Comparison of ENCODE assay signal across 31 mouse cellular contexts in the genomic region with DNA sequence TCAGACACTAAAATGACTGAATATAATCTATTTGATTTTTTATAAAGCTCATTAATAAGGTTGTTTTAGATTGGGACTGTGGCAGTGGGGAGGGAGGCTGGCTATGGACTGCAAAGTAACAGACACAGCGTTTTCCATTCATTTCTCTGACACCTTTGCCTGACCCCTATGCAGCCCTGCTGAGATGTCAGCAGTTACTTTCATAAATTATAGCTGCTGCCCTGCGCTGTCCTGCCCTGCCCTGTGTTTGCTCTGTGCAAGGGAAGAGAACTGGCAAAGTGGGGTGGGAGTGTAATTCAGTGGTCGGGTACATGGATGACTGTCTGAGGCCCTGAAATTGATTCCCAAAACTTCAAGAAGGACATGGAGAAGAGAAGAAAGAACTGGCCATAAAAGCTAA. TPM values are rescaled to one million over a fixed set of nuclear protein-coding genes. Genes with fewer than 3 reads are reported as not detected.
DNase-seq lines count a peak whose midpoint lies in the region; ATAC-seq and TF ChIP-seq lines count a peak whose summit lies in the region.
"Had no signal": no experiment of that assay in that cellular context is flagged by ENCODE, and none has a peak within 500 bp of the region (broad histone marks: within the 10 kb centered on the region; RNA-seq: fewer than 3 reads in every experiment).

No protein-coding gene starts in this region.

- no peak for ATAC-seq in kidney, embryonic 15.5 days (replicated peaks; ENCODE audit: low FRiP score)
- no peak for ATAC-seq in lung, embryonic 14.5 days (ENCODE audit: insufficient read depth)
- no peak for ATAC-seq in activated CD4-positive, CD25-positive, alpha-beta regulatory T cell, adult 4 months
- ATAC-seq: forebrain, postnatal 0 days; hindbrain, embryonic 16.5 days; midbrain, embryonic 13.5 days had no signal

- H3K36me3 ChIP-seq in kidney, adult 2 months (ENCODE audit: control insufficient read depth, insufficient read depth, low read length) = no peaks in the 10 kb centered on the region
- no peaks in the 10 kb centered on the region for H3K36me3 ChIP-seq in kidney, embryonic 15.5 days
- no peaks in the 10 kb centered on the region for H3K36me3 ChIP-seq in lung, embryonic 14.5 days (ENCODE audit: insufficient read depth)
- H3K36me3 ChIP-seq: embryonic facial prominence, embryonic 13.5 days; forebrain, embryonic 10.5 days; heart, embryonic 15.5 days; limb, embryonic 10.5 days; limb, embryonic 15.5 days; midbrain, embryonic 13.5 days had no signal

- DNase-seq in kidney, adult 2 months = peak; percentile 45
- DNase-seq in lung, embryonic 14.5 days = no peak
- no peak for DNase-seq in lung, adult 2 months
- peak; percentile 64 for DNase-seq in embryo, embryonic 10.5 days (ENCODE audit: low spot score)
- DNase-seq in embryo, embryonic 9.5 days (ENCODE audit: extremely low spot score) = peak; percentile 11
- DNase-seq: adrenal gland, adult 2 months; adrenal gland, postnatal 36 days; B cell, adult 2 months; cerebellum, adult 18-20 months; cerebellum, postnatal 10 days; forebrain, postnatal 0 days; layer of hippocampus, postnatal 36 days; lung, postnatal 36 days; right cerebral cortex, adult 18-20 months; right cerebral cortex, postnatal 4 days; thymus, postnatal 4 days had no signal

- WGBS in kidney, adult 2 months = 48% methylated on average over 3 of the region's 3 CpGs
- 28% methylated on average over 3 of the region's 3 CpGs for WGBS in kidney, embryonic 15.5 days
- 20% methylated on average over 3 of the region's 3 CpGs for WGBS in lung, embryonic 14.5 days
- 70% methylated on average over 3 of the region's 3 CpGs for whole genome bisulfite sequencing in lung, adult 2 months

- no peak overlapping the region for H3K4me2 ChIP-seq in kidney, embryonic 15.5 days
- 0 out of 2 replicates have a peak overlapping the region, but pooled peaks have one; percentile 12 for H3K4me2 ChIP-seq in lung, embryonic 14.5 days
- H3K4me2 ChIP-seq: embryonic facial prominence, embryonic 13.5 days; heart, embryonic 15.5 days; limb, embryonic 15.5 days; midbrain, embryonic 13.5 days had no signal

- H3K27ac ChIP-seq in kidney, adult 2 months (ENCODE audit: insufficient read depth, low read depth, low read length) = no peak overlapping the region
- no peak overlapping the region for H3K27ac ChIP-seq in kidney, embryonic 15.5 days
- no peak overlapping the region for H3K27ac ChIP-seq in lung, embryonic 14.5 days (ENCODE audit: low read depth)
- H3K27ac ChIP-seq: embryonic facial prominence, embryonic 13.5 days; forebrain, embryonic 10.5 days; heart, embryonic 15.5 days; kidney, postnatal 0 days; limb, embryonic 10.5 days; limb, embryonic 15.5 days; liver, embryonic 14.5 days; midbrain, embryonic 13.5 days had no signal

- peaks cover 8% of the 10 kb centered on the region; the same call in 1 of the 2 replicates for H3K4me1 ChIP-seq in kidney, adult 2 months (ENCODE audit: control insufficient read depth, insufficient read depth, low read length)
- peaks cover 20% of the 10 kb centered on the region for H3K4me1 ChIP-seq in kidney, embryonic 15.5 days
- no peaks in the 10 kb centered on the region for H3K4me1 ChIP-seq in lung, embryonic 14.5 days (ENCODE audit: insufficient read depth)
- H3K4me1 ChIP-seq in lung, adult 2 months (ENCODE audit: control insufficient read depth, insufficient read depth, low read length) = no peaks in the 10 kb centered on the region

- no peak overlapping the region for H3K9ac ChIP-seq in kidney, embryonic 15.5 days
- H3K9ac ChIP-seq in lung, embryonic 14.5 days = no peak overlapping the region
- H3K9ac ChIP-seq: embryonic facial prominence, embryonic 13.5 days; forebrain, postnatal 0 days; heart, embryonic 15.5 days; limb, embryonic 15.5 days; liver, embryonic 14.5 days; midbrain, embryonic 13.5 days had no signal

- no peak for TF ChIP-seq CTCF in kidney, adult 2 months (conservative IDR thresholded peaks at IDR 0.05; ENCODE audit: insufficient read depth, insufficient read length, low read depth, low read length)
- no peak for TF ChIP-seq CTCF in lung, embryonic 14.5 days (IDR thresholded peaks at IDR 0.05; ENCODE audit: low read depth)
- TF ChIP-seq CTCF in lung, adult 2 months (IDR thresholded peaks at IDR 0.05; ENCODE audit: insufficient read depth, low read length) = no peak

- H3K4me3 ChIP-seq in kidney, adult 2 months (ENCODE audit: insufficient read depth, low read depth, low read length) = no peak overlapping the region
- no peak overlapping the region for H3K4me3 ChIP-seq in kidney, embryonic 15.5 days (replicated peaks)
- H3K4me3 ChIP-seq in lung, embryonic 14.5 days (ENCODE audit: low read depth, low read length) = no peak overlapping the region
- no peak overlapping the region for H3K4me3 ChIP-seq in lung, adult 2 months (replicated peaks; ENCODE audit: extremely low read depth, low read depth, low read length)
- H3K4me3 ChIP-seq: embryonic facial prominence, embryonic 13.5 days; forebrain, embryonic 10.5 days; heart, embryonic 15.5 days; limb, embryonic 10.5 days; limb, embryonic 15.5 days; midbrain, embryonic 13.5 days had no signal

- H3K27me3 ChIP-seq in kidney, adult 2 months (replicated peaks; ENCODE audit: control insufficient read depth, insufficient read depth, low read length) = no peaks in the 10 kb centered on the region
- H3K27me3 ChIP-seq in kidney, embryonic 15.5 days = 0 out of 2 replicates have a peak, but pooled peaks cover 6% of the 10 kb centered on the region
- H3K27me3 ChIP-seq in lung, embryonic 14.5 days (ENCODE audit: insufficient read depth, low read length) = no peaks in the 10 kb centered on the region
- H3K27me3 ChIP-seq: embryonic facial prominence, embryonic 13.5 days; limb, embryonic 15.5 days; midbrain, embryonic 13.5 days had no signal

- no peak for TF ChIP-seq POLR2A in kidney, adult 2 months (IDR thresholded peaks at IDR 0.05; ENCODE audit: low read depth, low read length)
- no peak for TF ChIP-seq POLR2A in lung, adult 2 months (IDR thresholded peaks at IDR 0.05; ENCODE audit: borderline replicate concordance, extremely low read depth, low read depth, low read length)

- H3K9me3 ChIP-seq in kidney, embryonic 15.5 days (replicated peaks) = no peaks in the 10 kb centered on the region
- H3K9me3 ChIP-seq in lung, embryonic 14.5 days (ENCODE audit: low read depth, low read length) = no peaks in the 10 kb centered on the region
- H3K9me3 ChIP-seq: embryonic facial prominence, embryonic 13.5 days; forebrain, embryonic 10.5 days; heart, embryonic 15.5 days; limb, embryonic 10.5 days; limb, embryonic 15.5 days; midbrain, embryonic 13.5 days had no signal

RNA-seq across cellular contexts. Expression of a gene that starts 2.2 kb away (rescaled TPM):
- not detected in 2 replicates for polyA plus RNA-seq in kidney, adult 2 months (2012; rRNA removed)
- 0.28 TPM in 1 of 2 replicates, not detected in the other for polyA plus RNA-seq in kidney, embryonic 15.5 days (2015; fragmentation: Nextera tagmentation; extraction: Ambion mirVana)
- polyA plus RNA-seq in lung, embryonic 14.5 days (2014; fragmentation: Nextera tagmentation; extraction: Ambion mirVana) = 0.32 and 0.39 TPM in 2 replicates
- not detected in 2 replicates for polyA plus RNA-seq in lung, adult 2 months (2012; rRNA removed)
- polyA plus RNA-seq in activated CD4-positive, CD25-positive, alpha-beta regulatory T cell, adult 4 months (2017; shearing (Covaris generic)) = not detected
- polyA plus RNA-seq: adrenal gland, adult 2 months; brain, embryonic 14.5 days; forebrain, postnatal 0 days; heart, embryonic 15.5 days; hindbrain, embryonic 16.5 days; kidney, postnatal 0 days; liver, embryonic 14.5 days; lung, embryonic 16.5 days; midbrain, embryonic 13.5 days; spleen, adult 2 months; testis, adult 2 months had no signal

RNA-seq across cellular contexts. Expression of a gene that starts 3.2 kb away (rescaled TPM):
- 11.8 and 13.4 TPM in 2 replicates for polyA plus RNA-seq in kidney, adult 2 months (2012; rRNA removed)
- polyA plus RNA-seq in kidney, embryonic 15.5 days (2015; fragmentation: Nextera tagmentation; extraction: Ambion mirVana) = 14.7 and 15.4 TPM in 2 replicates
- 14.0 and 14.9 TPM in 2 replicates for polyA plus RNA-seq in lung, embryonic 14.5 days (2014; fragmentation: Nextera tagmentation; extraction: Ambion mirVana)
- 8.4 and 10.4 TPM in 2 replicates for polyA plus RNA-seq in lung, adult 2 months (2012; rRNA removed)
- 1 to 10 TPM; 2.9 to 5.0 TPM for polyA plus RNA-seq in activated CD4-positive, CD25-positive, alpha-beta regulatory T cell, adult 4 months (2017; shearing (Covaris generic))

Comparison
In these comparisons a context has a peak if more than half of its experiments do, and no peak if none do; other contexts are left out.
1. DNase-seq: peak in kidney, adult 2 months (single experiment), embryo, embryonic 10.5 days (single experiment) and embryo, embryonic 9.5 days (single experiment); none in lung, embryonic 14.5 days (single experiment) and lung, adult 2 months (single experiment).